Mouse (Mus musculus) kidney, adult 2 months (tissue): ENCODE results near the gene Lyz2.

Experiments
- CTCF ChIP-seq: fragments of 200-500 bp; conservative IDR thresholded peaks from 2 replicates; pipeline ENCODE4 v1.5.1; 2011; ENCODE audit warnings: low read depth, mild to moderate bottlenecking, control low read depth, low read length, moderate library complexity, mixed read lengths; ENCODE audit not compliant: insufficient read depth, insufficient read length
- POLR2A ChIP-seq: fragments of 200-500 bp; IDR thresholded peaks from one replicate; pipeline ENCODE4 v1.6.1; 2011; ENCODE audit warnings: low read depth, low read length, control low read depth

DNA sequence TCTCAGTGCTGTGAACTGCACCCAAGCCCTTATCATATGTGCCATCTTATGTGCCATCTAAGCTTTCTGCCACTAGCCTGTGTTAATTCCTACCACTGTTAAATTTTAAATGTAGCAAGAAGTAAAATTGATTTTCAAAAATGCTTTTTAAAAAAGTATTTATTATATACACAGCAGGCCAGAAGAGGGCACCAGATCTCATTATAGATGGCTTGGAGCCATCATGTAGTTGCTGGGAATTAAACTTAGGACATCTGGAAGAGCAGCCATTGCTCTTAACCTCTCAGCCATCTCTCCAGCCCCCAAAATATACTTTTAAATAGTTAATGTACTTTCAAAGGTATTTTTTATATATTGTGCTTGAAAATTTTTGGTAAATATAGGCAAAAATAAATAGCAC, 10.1 kb downstream of the Lyz2 start:
- TF ChIP-seq CTCF: no peak
- TF ChIP-seq POLR2A: no peak
